Mouse (Mus musculus) urinary bladder, postnatal 10 days (tissue): Measurements from ENCODE around the gene Osbp.

Experiments used
- DNase-seq: peaks from one replicate; pipeline ENCODE4 v3.0.0; 2022; ENCODE audit warnings: low spot score

Gene Osbp

GRCm38 (mm10) chr19:12010916-12011559 is 45.3 kb downstream of the Osbp start:
- DNase-seq = no peak

GRCm38 (mm10) chr19:12011560-12012556 is 46.1 kb downstream of the Osbp start:
- peak; percentile 54 for DNase-seq

GRCm38 (mm10) chr19:12012615-12013014 is 46.9 kb downstream of the Osbp start:
- DNase-seq = no peak

- DNase-seq = no peak
Observed at GRCm38 (mm10) chr19:12013228-12013627, 47.5 kb downstream of the Osbp start.

GRCm38 (mm10) chr19:12015708-12016107 is 50.0 kb downstream of the Osbp start:
- no peak for DNase-seq

- DNase-seq = no peak
Observed at GRCm38 (mm10) chr19:12016192-12016591, 50.5 kb downstream of the Osbp start.

- no peak for DNase-seq
Observed at GRCm38 (mm10) chr19:12024149-12024548, 58.4 kb downstream of the Osbp start.

- no peak for DNase-seq
Observed at GRCm38 (mm10) chr19:12025333-12025732, 59.6 kb downstream of the Osbp start.

- no peak for DNase-seq
Observed at GRCm38 (mm10) chr19:12026606-12027005, 60.9 kb downstream of the Osbp start.

GRCm38 (mm10) chr19:12037727-12038126 is 72.0 kb downstream of the Osbp start:
- DNase-seq = no peak

- DNase-seq = no peak
Observed at GRCm38 (mm10) chr19:12041217-12041616, 75.5 kb downstream of the Osbp start, which contains the start of gene Olfr1423. Olfr1423 (minus strand) TSS chr19:12041317.

- no peak for DNase-seq
Observed at GRCm38 (mm10) chr19:12043163-12043562, 77.4 kb downstream of the Osbp start.
